Mouse (Mus musculus) limb, embryonic 10.5 days (tissue): ENCODE measurements around the gene Zpbp2. TPM values are rescaled to one million over a fixed set of nuclear protein-coding genes. Genes with fewer than 3 reads are reported as not detected.

Experiments used
- DNase-seq: peaks from one replicate; pipeline ENCODE4 v3.0.0-alpha.2; 2017; ENCODE audit warnings: low spot score
- H3K27ac ChIP-seq: fragments of 300-500 bp; sonication (generic); 2 replicates; pipeline ENCODE4 v1.5.1; 2016; ENCODE audit warnings: mild to moderate bottlenecking
- H3K27me3 ChIP-seq: fragments of 300-500 bp; sonication (generic); 2 replicates; pipeline ENCODE4 v1.6.1; 2016; ENCODE audit warnings: low read depth, mild to moderate bottlenecking; ENCODE audit not compliant: poor library complexity, severe bottlenecking
- H3K36me3 ChIP-seq: fragments of 300-500 bp; sonication (generic); 2 replicates; pipeline ENCODE4 v1.6.1; 2016; ENCODE audit warnings: mild to moderate bottlenecking, moderate library complexity
- H3K4me1 ChIP-seq: fragments of 300-500 bp; sonication (generic); 2 replicates; pipeline ENCODE4 v1.6.1; 2016
- H3K4me3 ChIP-seq: fragments of 300-500 bp; sonication (generic); 2 replicates; pipeline ENCODE4 v1.5.1; 2016; ENCODE audit warnings: mild to moderate bottlenecking, moderate library complexity
- H3K9me3 ChIP-seq: fragments of 300-500 bp; sonication (generic); replicated peaks from 2 replicates; pipeline ENCODE4 v1.6.1; 2016; ENCODE audit warnings: mild to moderate bottlenecking
- WGBS: fragments of 180-500 bp; shearing (Covaris S2); methylation state at CpG from one replicate; pipeline ENCODE4 v1.1.7; 2016; 5-methylcytosine and 5-hydroxymethylcytosine counted together
- polyA plus RNA-seq: library from polyadenylated mRNA; unstranded; fragments of >200 nt; fragmentation: Nextera tagmentation; extraction: Ambion mirVana; gene quantifications from 2 replicates; pipeline ENCODE4 v1.2.1, GENCODE M21; 2016

The Zpbp2 gene
- polyA plus RNA-seq, 1 experiment from 2014 or later, result 0.14 TPM

DNA sequence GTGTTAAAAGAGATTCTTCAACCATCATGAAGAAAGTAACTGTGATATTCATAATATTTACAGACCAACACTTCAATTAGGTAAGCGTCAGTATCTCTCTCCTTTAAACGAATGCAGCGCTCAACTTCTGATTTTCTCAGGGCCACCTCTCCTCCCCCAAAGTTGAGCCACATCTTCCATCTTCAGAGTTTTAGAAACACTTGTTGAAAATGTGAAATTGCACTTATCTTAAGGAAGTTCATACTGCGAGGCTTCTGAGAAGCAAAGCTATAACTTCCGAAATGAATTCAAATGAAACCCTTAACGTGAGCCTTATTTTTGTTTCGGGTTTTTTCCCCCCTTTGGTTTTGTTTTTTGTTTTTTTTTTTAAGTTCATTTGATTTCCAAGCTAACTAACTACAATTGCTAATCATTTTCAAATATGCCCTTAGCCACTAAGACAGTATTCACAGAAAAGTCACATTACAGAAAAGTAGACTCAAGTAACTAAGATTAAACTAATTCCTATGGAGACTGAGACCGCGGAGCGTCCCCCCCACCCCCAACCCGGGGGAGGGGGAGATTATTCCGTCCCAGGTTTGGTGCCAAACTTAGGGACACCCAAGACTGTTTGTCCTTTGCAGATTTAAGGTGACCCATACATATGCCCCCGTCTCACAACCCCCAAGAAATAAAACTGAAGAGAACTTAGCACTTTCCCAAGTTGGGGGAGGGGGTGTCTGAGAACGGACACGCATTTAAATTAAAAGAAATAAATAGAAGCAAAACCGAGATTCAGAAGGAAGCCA lies 5.8 kb upstream of the Zpbp2 start:
- DNase-seq, result no peak
- Histone ChIP-seq H3K27me3 (peaks cover 92% of the 10 kb centered on the region), H3K4me1 (peaks cover 8% of the 10 kb centered on the region), H3K9me3 (no peaks in the 10 kb centered on the region), H3K27ac (peak overlapping the region; percentile 50; the same call in 1 of the 2 replicates), H3K4me3 (peak overlapping the region; percentile 58), H3K36me3 (no peaks in the 10 kb centered on the region)
- 5% methylated on average over 16 of the region's 16 CpGs for WGBS

DNA sequence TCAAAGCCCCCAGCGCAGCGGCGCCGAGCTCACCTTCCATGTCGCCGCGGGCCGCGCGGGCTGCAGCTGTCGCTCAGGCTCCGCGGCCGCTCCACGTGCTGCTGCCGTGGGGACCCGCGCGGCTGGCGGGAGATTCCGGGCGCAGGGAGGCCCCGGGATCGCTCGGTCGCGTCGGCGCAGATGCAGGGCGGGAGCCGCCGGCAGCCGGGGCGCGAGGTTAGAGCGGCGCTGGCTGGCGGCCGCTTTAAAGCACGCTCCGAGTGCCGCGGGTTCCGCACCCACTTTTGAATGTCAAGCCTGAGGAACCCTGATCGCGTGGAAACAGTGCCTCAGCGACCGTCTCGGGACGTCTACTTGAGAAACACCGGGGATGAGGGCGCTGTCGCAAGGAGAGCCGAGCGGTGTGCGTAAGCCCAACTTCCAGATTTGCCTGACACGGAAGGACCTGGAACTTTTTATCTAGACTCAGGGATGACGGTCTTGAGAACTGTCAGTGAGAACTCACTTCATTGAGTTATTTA lies 5.1 kb upstream of the Zpbp2 start, which contains the start of gene Ikzf3:
TSS of gene Ikzf3 (minus strand) at position 321 of the 521 bp plus-strand sequence.
- H3K27me3 ChIP-seq, result peaks cover 99% of the 10 kb centered on the region
- 1% methylated on average over 58 of the region's 58 CpGs for WGBS
- DNase-seq, result peak; percentile 75

DNA sequence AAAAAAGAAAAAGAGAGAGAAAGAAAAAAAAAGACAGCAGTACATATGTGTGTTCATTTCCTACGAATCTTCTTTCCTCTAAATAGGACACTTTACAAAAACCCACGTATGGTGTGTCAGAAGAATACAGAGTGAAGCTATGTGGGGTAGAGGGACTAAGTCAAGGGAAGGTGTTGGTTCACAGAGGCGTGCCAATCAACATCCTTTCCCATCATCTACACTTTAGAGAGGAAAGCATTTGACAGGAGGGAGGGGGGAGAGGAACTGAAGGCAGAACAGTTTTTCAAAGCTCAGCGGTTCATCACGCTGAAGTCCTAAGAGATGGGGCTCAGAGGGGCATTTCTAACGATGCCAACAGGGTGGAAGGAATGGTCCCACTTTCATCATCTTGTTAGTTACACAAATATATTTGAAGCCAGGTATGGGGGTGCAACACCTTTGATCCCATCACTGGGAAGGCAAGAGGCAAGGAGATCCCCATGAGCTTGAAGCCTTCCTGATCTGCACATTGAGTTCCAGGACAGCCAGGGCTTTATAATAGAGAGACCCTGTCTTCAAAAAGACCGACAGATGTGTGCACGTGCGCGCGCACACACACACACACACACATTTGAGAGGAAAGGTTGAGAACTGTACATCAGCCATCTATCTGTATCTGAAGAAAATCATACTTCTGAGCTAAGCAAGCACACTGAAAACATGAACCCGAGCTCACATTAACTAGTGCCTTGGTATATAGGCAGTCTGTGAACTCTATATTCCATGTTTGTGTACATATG lies 4.2 kb upstream of the Zpbp2 start:
- H3K27me3 ChIP-seq, result peaks cover 91% of the 10 kb centered on the region
- DNase-seq, result no peak
- WGBS, result 40% methylated on average over 12 of the region's 12 CpGs

More for the DNA sequence above, 5.1 kb upstream of the Zpbp2 start, which contains the start of gene Ikzf3:
- Histone ChIP-seq H3K9me3 (no peaks in the 10 kb centered on the region), H3K36me3 (no peaks in the 10 kb centered on the region), H3K4me1 (peaks cover 8% of the 10 kb centered on the region), H3K27ac (peak within 1 kb of the TSS; percentile 50; the same call in 1 of the 2 replicates), H3K4me3 (peak within 1 kb of the TSS; percentile 58)

DNA sequence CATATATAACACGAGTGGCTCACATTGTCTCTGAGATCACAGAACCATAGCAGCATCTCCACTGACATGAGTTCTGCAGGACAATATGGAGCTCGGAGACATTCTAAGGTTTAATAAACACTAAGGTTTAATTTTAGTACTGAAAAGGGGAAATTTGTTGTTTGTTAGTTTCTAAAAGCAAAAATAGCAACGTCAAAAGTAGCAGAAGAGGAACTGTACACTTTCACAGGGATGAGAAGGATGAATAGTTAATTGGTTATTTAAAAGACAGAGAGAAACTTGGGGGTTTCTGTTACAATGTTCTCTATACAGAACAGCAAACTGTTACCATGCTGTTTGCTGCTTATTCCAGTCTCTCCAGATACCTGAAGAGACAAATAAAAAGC lies 3.6 kb upstream of the Zpbp2 start:
- no peak overlapping the region for H3K27ac ChIP-seq

More for the DNA sequence above, 4.2 kb upstream of the Zpbp2 start:
- Histone ChIP-seq H3K27ac (no peak overlapping the region), H3K9me3 (no peaks in the 10 kb centered on the region), H3K36me3 (no peaks in the 10 kb centered on the region), H3K4me3 (no peak overlapping the region), H3K4me1 (peaks cover 13% of the 10 kb centered on the region)

DNA sequence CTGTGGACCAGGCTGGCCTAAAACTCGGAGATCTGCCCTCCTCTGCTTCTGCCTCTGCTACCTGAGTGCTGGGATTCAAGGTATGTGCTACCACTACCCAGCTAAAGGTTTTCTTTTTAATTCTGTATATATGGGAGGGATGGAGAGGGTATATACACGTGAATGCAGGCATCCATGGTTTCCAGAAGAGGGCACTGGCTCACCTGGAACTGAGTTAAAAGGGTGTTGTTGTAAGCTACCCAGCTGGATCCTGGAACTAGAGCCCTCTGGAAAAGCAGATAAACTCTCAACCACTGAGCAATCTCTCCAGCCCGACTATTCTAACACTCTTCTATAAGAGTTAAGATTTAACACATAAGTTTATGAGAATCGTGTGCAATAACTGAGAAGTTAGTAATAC lies 1.5 kb upstream of the Zpbp2 start:
- Histone ChIP-seq H3K36me3 (no peaks in the 10 kb centered on the region), H3K9me3 (no peaks in the 10 kb centered on the region), H3K27ac (no peak overlapping the region), H3K4me3 (no peak overlapping the region), H3K4me1 (peaks cover 13% of the 10 kb centered on the region), H3K27me3 (peaks cover 65% of the 10 kb centered on the region)
- WGBS, result 69% methylated on average over 4 of the region's 4 CpGs
- no peak for DNase-seq

More for the DNA sequence above, 3.6 kb upstream of the Zpbp2 start:
- 68% methylated on average over 3 of the region's 3 CpGs for WGBS
- H3K27me3 ChIP-seq, result peaks cover 85% of the 10 kb centered on the region
- no peak overlapping the region for H3K4me3 ChIP-seq
- H3K4me1 ChIP-seq, result peaks cover 13% of the 10 kb centered on the region
- DNase-seq, result no peak
- H3K9me3 ChIP-seq, result no peaks in the 10 kb centered on the region
- H3K36me3 ChIP-seq, result no peaks in the 10 kb centered on the region

DNA sequence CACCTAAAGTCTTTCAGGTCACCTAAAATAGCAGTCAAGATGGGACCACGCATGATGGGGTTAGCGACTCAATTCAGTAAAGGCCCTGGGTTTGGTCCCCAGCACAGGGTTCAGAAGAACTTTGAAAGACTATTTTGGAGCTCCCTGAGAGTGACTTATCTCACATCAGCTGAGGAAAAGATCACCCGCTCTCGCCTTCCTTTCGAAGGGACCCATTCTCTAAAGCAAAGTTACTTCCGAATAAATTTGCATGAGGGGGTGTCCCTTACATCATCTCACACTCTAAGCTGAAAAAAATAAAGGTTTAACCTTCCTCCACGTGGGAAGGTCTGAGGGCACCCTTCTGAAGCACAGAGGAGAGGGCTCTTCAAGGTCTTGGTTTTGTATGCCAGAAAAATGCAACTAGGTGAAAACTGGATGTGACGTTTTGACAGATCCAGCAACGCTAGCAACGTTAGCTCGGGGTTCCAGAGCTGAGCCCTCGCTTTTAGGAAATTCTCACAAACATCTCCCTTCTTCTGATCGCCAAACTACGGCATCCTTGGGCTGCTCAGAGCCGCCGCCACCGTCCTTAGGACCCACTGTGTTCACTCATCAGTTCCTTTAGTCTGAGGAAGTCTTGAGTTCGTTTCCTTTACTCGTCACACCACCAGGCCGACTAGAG lies 454 bp upstream of the Zpbp2 start:
- Histone ChIP-seq H3K9me3 (no peaks in the 10 kb centered on the region), H3K27ac (peak overlapping the region; percentile 88), H3K4me3 (peak overlapping the region; percentile 69), H3K36me3 (no peaks in the 10 kb centered on the region), H3K27me3 (peaks cover 54% of the 10 kb centered on the region), H3K4me1 (peaks cover 10% of the 10 kb centered on the region)
- WGBS, result 19% methylated on average over 20 of the region's 20 CpGs
- no peak for DNase-seq

DNA sequence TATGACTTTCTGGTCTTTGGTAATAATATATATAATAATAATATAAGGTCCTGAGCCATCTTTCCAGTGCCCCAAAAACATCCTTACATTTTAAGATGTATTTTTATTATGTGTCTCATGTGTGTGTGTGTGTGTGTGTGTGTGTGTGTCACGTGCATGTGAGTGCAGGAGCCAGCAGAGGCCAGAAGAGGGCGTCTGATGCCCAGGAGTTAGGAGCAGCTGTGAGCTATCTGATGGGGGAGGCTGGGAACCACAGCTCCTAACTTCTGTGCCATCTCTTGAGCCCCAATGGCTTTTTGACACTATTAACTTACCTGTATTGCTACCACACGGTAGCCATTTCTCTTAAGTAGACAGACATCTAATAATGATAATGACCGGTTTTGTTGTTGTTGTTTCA lies 3.1 kb downstream of the Zpbp2 start:
- no peak for DNase-seq
- Histone ChIP-seq H3K27ac (no peak overlapping the region), H3K9me3 (no peaks in the 10 kb centered on the region), H3K4me3 (no peak overlapping the region), H3K36me3 (no peaks in the 10 kb centered on the region), H3K27me3 (peaks cover 19% of the 10 kb centered on the region), H3K4me1 (peaks cover 5% of the 10 kb centered on the region)
- 89% methylated on average over 4 of the region's 4 CpGs for WGBS

DNA sequence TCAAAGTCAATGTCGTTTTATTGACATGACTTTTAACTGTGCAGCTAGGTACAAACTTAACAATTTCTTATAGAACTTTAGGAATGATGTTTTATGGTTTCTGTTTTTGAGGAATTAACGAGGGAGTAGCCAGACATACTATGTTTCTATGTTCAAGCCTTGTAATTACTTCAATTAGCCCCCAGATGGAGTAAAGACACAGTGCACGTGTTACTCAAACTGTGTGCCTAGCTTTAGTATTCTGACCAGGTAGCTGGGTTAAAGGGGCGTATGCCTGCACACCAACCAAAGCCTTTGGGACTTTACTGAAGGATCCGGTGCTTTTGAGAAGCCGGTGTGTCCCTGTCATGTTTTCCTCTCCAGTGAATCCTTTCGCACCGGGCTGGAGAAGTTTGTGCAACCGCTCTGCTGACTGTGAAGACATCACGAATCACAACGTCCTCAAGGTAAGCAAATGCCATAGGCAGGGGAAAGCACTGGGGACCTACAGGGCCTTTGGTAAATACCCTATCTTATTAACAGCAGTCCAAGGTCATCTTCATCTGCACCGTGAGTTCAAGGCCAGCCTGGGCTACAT lies 4.3 kb downstream of the Zpbp2 start:
- DNase-seq, result no peak
- no peaks in the 10 kb centered on the region for H3K36me3 ChIP-seq
- peaks cover 12% of the 10 kb centered on the region for H3K27me3 ChIP-seq
- no peak overlapping the region for H3K4me3 ChIP-seq
- H3K27ac ChIP-seq, result no peak overlapping the region
- no peaks in the 10 kb centered on the region for H3K9me3 ChIP-seq
- peaks cover 5% of the 10 kb centered on the region for H3K4me1 ChIP-seq
- 75% methylated on average over 12 of the region's 12 CpGs for whole genome bisulfite sequencing

DNA sequence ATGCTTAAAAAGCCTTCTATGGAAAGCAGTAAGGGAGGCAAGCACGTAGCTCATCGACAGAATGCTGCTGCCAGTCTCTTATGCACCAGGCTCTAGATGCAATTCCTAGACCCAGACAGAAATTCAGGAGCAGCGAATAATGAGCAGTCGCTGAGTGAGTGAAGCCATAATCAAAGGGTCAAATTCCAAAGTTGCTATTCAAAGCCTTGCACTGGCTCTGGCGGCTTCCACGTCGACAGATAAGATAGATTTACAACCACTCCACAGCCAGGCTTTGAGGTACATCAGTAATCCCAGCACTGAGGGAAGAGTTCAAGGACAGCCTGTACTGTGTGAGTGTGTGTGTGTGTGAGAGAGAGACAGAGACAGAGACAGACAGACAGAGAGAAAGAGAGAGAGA lies 10.0 kb downstream of the Zpbp2 start:
- peaks cover 19% of the 10 kb centered on the region for H3K4me1 ChIP-seq
- no peak overlapping the region for H3K27ac ChIP-seq
- DNase-seq, result no peak
- H3K36me3 ChIP-seq, result no peaks in the 10 kb centered on the region
- H3K9me3 ChIP-seq, result no peaks in the 10 kb centered on the region
- WGBS, result 25% methylated on average over 7 of the region's 7 CpGs
- H3K27me3 ChIP-seq, result peaks cover 5% of the 10 kb centered on the region; the same call in 1 of the 2 replicates
- H3K4me3 ChIP-seq, result no peak overlapping the region

DNA sequence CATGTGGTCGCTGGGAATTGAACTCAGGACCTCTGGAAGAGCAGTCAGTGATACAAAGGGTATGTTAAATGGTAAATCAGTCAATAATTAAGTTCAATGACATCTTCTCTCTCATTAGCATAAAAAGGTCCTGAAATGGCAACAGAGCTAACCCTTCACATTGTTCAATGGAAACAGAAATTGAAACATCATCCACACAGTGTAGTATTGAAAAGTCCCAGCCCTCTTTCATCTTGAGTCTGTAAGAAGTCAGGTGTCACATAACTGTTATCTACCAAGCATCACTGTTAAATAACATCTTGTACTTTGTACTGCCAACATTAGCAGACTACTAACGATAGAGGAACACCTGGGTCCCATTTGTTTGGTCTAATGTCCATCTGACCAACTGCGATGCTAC lies 12.1 kb downstream of the Zpbp2 start:
- Histone ChIP-seq H3K36me3 (no peaks in the 10 kb centered on the region), H3K4me3 (no peak overlapping the region), H3K9me3 (no peaks in the 10 kb centered on the region), H3K4me1 (peaks cover 19% of the 10 kb centered on the region), H3K27ac (no peak overlapping the region), H3K27me3 (peaks cover 5% of the 10 kb centered on the region; the same call in 1 of the 2 replicates)
- DNase-seq, result no peak
- 78% methylated on average over 3 of the region's 3 CpGs for WGBS

DNA sequence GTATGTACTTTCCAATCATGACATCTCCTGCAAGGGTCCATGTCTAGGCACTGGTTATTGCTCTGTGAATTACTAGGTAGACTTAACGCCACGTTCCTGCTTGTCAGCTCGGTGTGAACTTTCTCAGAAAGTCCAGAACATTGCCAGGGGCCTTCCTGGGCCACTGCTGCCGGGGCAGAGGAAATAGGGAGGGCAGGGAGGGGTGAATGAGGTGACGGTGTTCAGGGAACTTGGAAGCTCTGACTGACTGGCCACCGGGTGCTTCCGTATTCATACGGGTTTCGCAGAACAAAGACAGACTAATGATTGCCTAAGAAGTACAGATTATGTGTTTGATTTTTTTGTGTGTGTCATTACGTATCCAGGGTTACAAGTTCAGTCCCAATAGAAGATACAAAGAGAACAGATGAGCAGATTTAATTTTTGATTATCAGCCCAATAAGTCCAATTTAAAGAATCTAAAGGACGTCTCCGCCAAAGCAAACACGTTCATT lies 13.1 kb downstream of the Zpbp2 start:
- H3K4me3 ChIP-seq, result no peak overlapping the region
- H3K9me3 ChIP-seq, result no peaks in the 10 kb centered on the region
- H3K36me3 ChIP-seq, result no peaks in the 10 kb centered on the region
- DNase-seq, result no peak
- H3K4me1 ChIP-seq, result peaks cover 19% of the 10 kb centered on the region
- peaks cover 5% of the 10 kb centered on the region; the same call in 1 of the 2 replicates for H3K27me3 ChIP-seq
- whole genome bisulfite sequencing, result 71% methylated on average over 13 of the region's 13 CpGs
- no peak overlapping the region for H3K27ac ChIP-seq

DNA sequence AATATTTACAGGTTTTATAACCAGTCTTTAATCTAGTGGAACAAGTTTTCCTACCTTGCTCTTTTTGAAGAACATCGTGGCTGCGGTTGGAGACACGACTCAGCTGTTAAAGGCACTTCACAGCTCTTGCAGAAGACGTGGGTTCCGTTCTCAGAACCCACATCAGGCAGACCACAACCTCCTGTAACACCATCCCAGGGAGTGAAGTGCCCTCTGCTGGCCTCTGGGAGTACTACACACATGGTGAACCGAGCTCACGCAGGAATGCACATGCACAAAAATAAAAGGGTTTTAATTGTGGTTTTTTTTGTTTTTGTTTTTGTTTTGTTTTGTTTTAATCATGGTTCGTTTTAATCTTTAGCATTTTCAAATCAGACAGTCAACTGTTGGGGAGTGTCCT lies 17.4 kb downstream of the Zpbp2 start:
- Histone ChIP-seq H3K9me3 (no peaks in the 10 kb centered on the region), H3K4me1 (no peaks in the 10 kb centered on the region), H3K4me3 (no peak overlapping the region), H3K27me3 (no peaks in the 10 kb centered on the region), H3K36me3 (no peaks in the 10 kb centered on the region), H3K27ac (no peak overlapping the region)
- 86% methylated on average over 8 of the region's 8 CpGs for WGBS
- DNase-seq, result no peak
